Mouse (Mus musculus): ENCODE measurements at regions not wholly inside any gene's neighbourhood (a gene's known extent, or its start where the extent isn't known, plus 50 kb on each side); places are given as distances from the start of the nearest gene placed in this dataset.

GRCm38 (mm10) chr17:27364899-27365298, 156.3 kb downstream of the Grm4 start:
- Histone ChIP-seq H3K27ac (no peak overlapping the region), H3K4me3 (no peak overlapping the region)
- no peak for TF ChIP-seq CTCF (conservative IDR thresholded peaks at IDR 0.05)
- no peak for DNase-seq (ENCODE audit: low spot score in 2 of 2)

- Histone ChIP-seq H3K4me3 (no peak overlapping the region), H3K27ac (no peak overlapping the region)
- no peak for DNase-seq (ENCODE audit: low spot score in 2 of 2)
- no peak for TF ChIP-seq CTCF (conservative IDR thresholded peaks at IDR 0.05)
These were observed 156.9 kb downstream of the Grm4 start for GRCm38 (mm10) chr17:27364338-27364737.

- Histone ChIP-seq H3K27ac (no peak overlapping the region), H3K4me3 (no peak overlapping the region)
- TF ChIP-seq CTCF (conservative IDR thresholded peaks at IDR 0.05): no peak
- DNase-seq (ENCODE audit: low spot score in 2 of 2): no peak
These were observed 157.3 kb downstream of the Grm4 start for GRCm38 (mm10) chr17:27363911-27364310.

- Histone ChIP-seq H3K4me3 (no peak overlapping the region), H3K27ac (no peak overlapping the region)
- TF ChIP-seq CTCF (conservative IDR thresholded peaks at IDR 0.05): no peak
- peak; percentile 10 to 24 for DNase-seq (ENCODE audit: low spot score in 2 of 2)
These were observed 158.0 kb upstream of the Lemd2 start for GRCm38 (mm10) chr17:27362221-27362620.

GRCm38 (mm10) chr17:27361362-27361761, 157.1 kb upstream of the Lemd2 start:
- Histone ChIP-seq H3K27ac (no peak overlapping the region), H3K4me3 (no peak overlapping the region)
- TF ChIP-seq CTCF (conservative IDR thresholded peaks at IDR 0.05): no peak
- DNase-seq (ENCODE audit: low spot score in 2 of 2): peak in 1 of 2 experiments; percentile 18

- no peak for DNase-seq (ENCODE audit: low spot score in 2 of 2)
- H3K27ac ChIP-seq: no peak overlapping the region
- H3K4me3 ChIP-seq: no peak overlapping the region
- TF ChIP-seq CTCF (conservative IDR thresholded peaks at IDR 0.05): peak; percentile 57
These were observed 152.6 kb upstream of the Lemd2 start for GRCm38 (mm10) chr17:27356862-27357261.

DNA sequence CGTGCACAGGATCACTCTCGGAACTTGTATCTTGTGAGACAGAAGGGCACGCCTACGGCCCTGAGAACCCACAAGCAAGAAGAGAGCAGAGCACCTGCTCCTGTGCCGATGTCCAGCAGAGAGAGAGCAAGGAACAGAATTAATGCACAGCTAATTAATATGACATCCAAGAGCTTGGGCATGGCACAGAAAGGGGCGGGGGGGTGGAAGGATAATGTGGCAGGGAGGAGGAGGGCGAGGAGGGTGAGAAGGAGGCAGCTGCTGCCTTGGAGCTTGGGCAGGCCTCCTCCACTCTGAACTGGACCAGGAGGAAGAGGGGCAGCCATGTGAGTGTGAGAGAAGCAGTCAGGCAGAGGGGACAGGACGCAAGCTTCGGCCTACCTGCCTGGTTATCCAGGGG, 151.4 kb upstream of the Lemd2 start:
- Histone ChIP-seq H3K27ac (no peak overlapping the region), H3K4me3 (no peak overlapping the region)
- TF ChIP-seq CTCF (conservative IDR thresholded peaks at IDR 0.05): no peak
- DNase-seq (ENCODE audit: low spot score in 2 of 2): no peak

GRCm38 (mm10) chr17:27355056-27355455, 150.8 kb upstream of the Lemd2 start:
- no peak overlapping the region for H3K27ac ChIP-seq
- DNase-seq (ENCODE audit: low spot score in 2 of 2): no peak
- TF ChIP-seq CTCF (conservative IDR thresholded peaks at IDR 0.05): no peak
- H3K4me3 ChIP-seq: no peak overlapping the region

- no peak for DNase-seq (ENCODE audit: low spot score in 2 of 2)
- TF ChIP-seq CTCF (conservative IDR thresholded peaks at IDR 0.05): no peak
- Histone ChIP-seq H3K4me3 (no peak overlapping the region), H3K27ac (no peak overlapping the region)
These were observed 145.6 kb upstream of the Lemd2 start for GRCm38 (mm10) chr17:27349911-27350310.

- DNase-seq (ENCODE audit: low spot score in 2 of 2): no peak
- H3K27ac ChIP-seq: no peak overlapping the region
- no peak for TF ChIP-seq CTCF (conservative IDR thresholded peaks at IDR 0.05)
- H3K4me3 ChIP-seq: no peak overlapping the region
These were observed 145.2 kb upstream of the Lemd2 start for GRCm38 (mm10) chr17:27349432-27349831.

GRCm38 (mm10) chr17:27341952-27342890, 138.0 kb upstream of the Lemd2 start:
- DNase-seq (ENCODE audit: low spot score in 2 of 2): no peak
- no peak for TF ChIP-seq CTCF (conservative IDR thresholded peaks at IDR 0.05)

GRCm38 (mm10) chr17:27339823-27340222, 135.6 kb upstream of the Lemd2 start:
- DNase-seq (ENCODE audit: low spot score in 2 of 2): no peak
- Histone ChIP-seq H3K27ac (no peak overlapping the region), H3K4me3 (no peak overlapping the region)
- no peak for TF ChIP-seq CTCF (conservative IDR thresholded peaks at IDR 0.05)

More at GRCm38 (mm10) chr17:27341952-27342890, 138.0 kb upstream of the Lemd2 start:
- Histone ChIP-seq H3K4me3 (no peak overlapping the region), H3K27ac (no peak overlapping the region)

GRCm38 (mm10) chr17:27339261-27339660, 135.0 kb upstream of the Lemd2 start:
- no peak for TF ChIP-seq CTCF (conservative IDR thresholded peaks at IDR 0.05)
- H3K4me3 ChIP-seq: no peak overlapping the region
- H3K27ac ChIP-seq: no peak overlapping the region
- no peak for DNase-seq (ENCODE audit: low spot score in 2 of 2)

DNA sequence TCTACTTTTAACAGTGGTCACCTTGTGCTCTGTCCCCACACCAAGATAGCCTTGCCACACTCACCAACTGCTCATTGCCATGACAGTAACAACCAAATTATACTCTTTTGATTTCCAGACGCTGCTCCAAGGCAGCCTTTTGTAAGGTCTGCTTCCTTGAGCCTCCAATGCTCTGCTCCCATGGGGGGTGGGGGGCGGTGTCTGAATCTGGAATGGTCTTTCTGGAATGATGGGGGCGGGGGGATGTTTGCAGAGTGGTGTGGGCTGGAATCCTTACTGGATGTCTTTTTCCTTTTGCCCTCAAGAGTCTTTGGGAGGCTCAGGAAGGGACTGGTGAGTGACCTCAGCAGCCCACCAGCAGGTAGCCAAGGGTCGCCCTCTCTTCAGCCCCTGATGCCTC, 131.4 kb upstream of the Lemd2 start:
- H3K4me3 ChIP-seq: no peak overlapping the region

More for the DNA sequence above, 131.4 kb upstream of the Lemd2 start:
- TF ChIP-seq CTCF (conservative IDR thresholded peaks at IDR 0.05): no peak
- H3K27ac ChIP-seq: no peak overlapping the region
- no peak for DNase-seq (ENCODE audit: low spot score in 2 of 2)
